Mouse (Mus musculus): ENCODE results near the gene Gm10775. TPM values are rescaled to one million over a fixed set of nuclear protein-coding genes. Genes with fewer than 3 reads are reported as not detected.
A peak's percentile ranks its signal among the peaks of the same experiment; 100 is the strongest.

The Gm10775 gene
- polyA plus RNA-seq, 1 experiment: not detected

- WGBS: under 1% methylated on average over 50 of the region's 50 CpGs
- H3K36me3 ChIP-seq (ENCODE audit: control insufficient read depth, insufficient read depth, low read length): no peaks in the 10 kb centered on the region
- H3K4me3 ChIP-seq (ENCODE audit: extremely low read depth, insufficient read depth, insufficient read length): peak within 1 kb of the TSS; percentile 86
- H3K27me3 ChIP-seq (ENCODE audit: control insufficient read depth, insufficient read depth, low read length): no peaks in the 10 kb centered on the region
- DNase-seq (ENCODE audit: low read depth in 1 of 2, low spot score in 2 of 2): peak; percentile 75 to 93
- peak within 1 kb of the TSS; percentile 95 for H3K27ac ChIP-seq (ENCODE audit: insufficient read depth, low read length)
- H3K4me1 ChIP-seq (ENCODE audit: control insufficient read depth, insufficient read depth, insufficient read length): no peaks in the 10 kb centered on the region
- peak; percentile 9; the same call in 1 of the 2 replicates for TF ChIP-seq POLR2A (IDR thresholded peaks at IDR 0.05; ENCODE audit: low read depth, low read length)
- TF ChIP-seq CTCF (IDR thresholded peaks at IDR 0.05; ENCODE audit: extremely low read depth, insufficient read depth, insufficient read length, insufficient replicate concordance): no peak
These were observed 19.3 kb downstream of the Gm10775 start, which contains the start of gene Zfp369 for GRCm38 (mm10) chr13:65278383-65279341. Gene Zfp369 (plus strand): TSS chr13:65278814.

GRCm38 (mm10) chr13:65286771-65287170, 27.4 kb downstream of the Gm10775 start:
- H3K4me3 ChIP-seq (ENCODE audit: extremely low read depth, insufficient read depth, insufficient read length): no peak overlapping the region
- no peaks in the 10 kb centered on the region for H3K4me1 ChIP-seq (ENCODE audit: control insufficient read depth, insufficient read depth, insufficient read length)
- H3K36me3 ChIP-seq (ENCODE audit: control insufficient read depth, insufficient read depth, low read length): peaks cover 24% of the 10 kb centered on the region
- TF ChIP-seq POLR2A (IDR thresholded peaks at IDR 0.05; ENCODE audit: low read depth, low read length): no peak
- no peak for TF ChIP-seq CTCF (IDR thresholded peaks at IDR 0.05; ENCODE audit: extremely low read depth, insufficient read depth, insufficient read length, insufficient replicate concordance)
- no peaks in the 10 kb centered on the region for H3K27me3 ChIP-seq (ENCODE audit: control insufficient read depth, insufficient read depth, low read length)
- H3K27ac ChIP-seq (ENCODE audit: insufficient read depth, low read length): no peak overlapping the region
- WGBS: 88% methylated on average over 2 of the region's 2 CpGs
- no peak for DNase-seq (ENCODE audit: low read depth in 1 of 2, low spot score in 2 of 2)

GRCm38 (mm10) chr13:65296354-65296753, 37.0 kb downstream of the Gm10775 start:
- WGBS: 96% methylated on average over 4 of the region's 4 CpGs
- DNase-seq (ENCODE audit: low read depth in 1 of 2, low spot score in 2 of 2): no peak
- H3K27me3 ChIP-seq (ENCODE audit: control insufficient read depth, insufficient read depth, low read length): no peaks in the 10 kb centered on the region
- TF ChIP-seq CTCF (IDR thresholded peaks at IDR 0.05; ENCODE audit: extremely low read depth, insufficient read depth, insufficient read length, insufficient replicate concordance): no peak
- no peak for TF ChIP-seq POLR2A (IDR thresholded peaks at IDR 0.05; ENCODE audit: low read depth, low read length)
- no peak overlapping the region for H3K4me3 ChIP-seq (ENCODE audit: extremely low read depth, insufficient read depth, insufficient read length)
- H3K4me1 ChIP-seq (ENCODE audit: control insufficient read depth, insufficient read depth, insufficient read length): no peaks in the 10 kb centered on the region
- H3K27ac ChIP-seq (ENCODE audit: insufficient read depth, low read length): no peak overlapping the region
- H3K36me3 ChIP-seq (ENCODE audit: control insufficient read depth, insufficient read depth, low read length): peaks cover 37% of the 10 kb centered on the region

Other genes with a start within 250 kb of the Gm10775 start
- not detected in 2 replicates for gene Spata31d1c, start 226.5 kb upstream of the Gm10775 start, polyA plus RNA-seq (2012; rRNA removed)
- gene Prss47, start 206.8 kb upstream of the Gm10775 start, polyA plus RNA-seq (2012; rRNA removed): not detected in 2 replicates
- gene Mfsd14b, start 146.6 kb upstream of the Gm10775 start, polyA plus RNA-seq (2012; rRNA removed): 9.8 and 12.7 TPM in 2 replicates
- not detected in 2 replicates for gene Olfr465-ps1, start 121.5 kb upstream of the Gm10775 start, polyA plus RNA-seq (2012; rRNA removed)
- not detected in 2 replicates for gene Olfr466, start 109.3 kb upstream of the Gm10775 start, polyA plus RNA-seq (2012; rRNA removed)
- not detected in 2 replicates for gene Nlrp4f, start 53.6 kb upstream of the Gm10775 start, polyA plus RNA-seq (2012; rRNA removed)
- gene Zfp369, start 19.3 kb downstream of the Gm10775 start, polyA plus RNA-seq (2012; rRNA removed): 11.7 and 12.1 TPM in 2 replicates